Mouse (Mus musculus) embryonic facial prominence, embryonic 11.5 days (tissue): ENCODE data around the gene Smim1. TPM values are rescaled to one million over a fixed set of nuclear protein-coding genes. Genes with fewer than 3 reads are reported as not detected.

ENCODE experiments used
- ATAC-seq: fragments of 200-750 bp; cut with Nextera tagmentation; replicated peaks from 2 replicates; pipeline ENCODE4 v1.8.0; 2017; ENCODE audit warnings: low read depth; ENCODE audit not compliant: insufficient number of reproducible peaks, low FRiP score, low TSS enrichment
- DNase-seq: peaks from one replicate; pipeline ENCODE4 v3.0.0-alpha.2; 2015; ENCODE audit warnings: low spot score
- H3K27ac ChIP-seq: fragments of 300-500 bp; sonication (generic); replicated peaks from 2 replicates; pipeline ENCODE4 v1.5.1; 2014; ENCODE audit warnings: mild to moderate bottlenecking, low read depth, low read length, control low read depth
- H3K27me3 ChIP-seq: fragments of 300-500 bp; sonication (generic); 2 replicates; pipeline ENCODE4 v1.6.1; 2014; ENCODE audit warnings: mild to moderate bottlenecking, low read length, moderate library complexity, mixed read lengths; ENCODE audit not compliant: control insufficient read depth, insufficient read depth
- H3K36me3 ChIP-seq: fragments of 300-500 bp; sonication (generic); replicated peaks from 2 replicates; pipeline ENCODE4 v1.6.1; 2014; ENCODE audit warnings: low read depth, mild to moderate bottlenecking, low read length, moderate library complexity, mixed read lengths; ENCODE audit not compliant: control insufficient read depth, insufficient read depth
- H3K4me1 ChIP-seq: fragments of 300-500 bp; sonication (generic); 2 replicates; pipeline ENCODE4 v1.6.1; 2014; ENCODE audit warnings: low read length, mixed read lengths; ENCODE audit not compliant: control insufficient read depth, insufficient read depth
- H3K4me2 ChIP-seq: fragments of 300-500 bp; sonication (generic); 2 replicates; pipeline ENCODE4 v1.6.1; 2014; ENCODE audit warnings: low read depth, mild to moderate bottlenecking, control low read depth, low read length, moderate library complexity
- H3K4me3 ChIP-seq: fragments of 300-500 bp; sonication (generic); 2 replicates; pipeline ENCODE4 v1.5.1; 2014; ENCODE audit warnings: low read depth, low read length, control low read depth
- H3K9ac ChIP-seq: fragments of 300-500 bp; sonication (generic); replicated peaks from 2 replicates; pipeline ENCODE4 v1.6.1; 2014; ENCODE audit warnings: mild to moderate bottlenecking, control low read depth, low read length
- H3K9me3 ChIP-seq: fragments of 300-500 bp; sonication (generic); replicated peaks from 2 replicates; pipeline ENCODE4 v1.6.1; 2016; ENCODE audit warnings: mild to moderate bottlenecking, low read length, inconsistent platforms, mixed read lengths; ENCODE audit not compliant: control insufficient read depth
- WGBS: fragments of 180-500 bp; shearing (Covaris S2); extraction: QIAGEN DNeasy Blood & Tissue Kit; methylation state at CpG from one replicate; pipeline ENCODE4 v1.1.7; 2014; 5-methylcytosine and 5-hydroxymethylcytosine counted together
- polyA plus RNA-seq: library from polyadenylated mRNA; unstranded; fragments of >200 nt; fragmentation: Nextera tagmentation; extraction: Ambion mirVana; gene quantifications from 2 replicates; pipeline ENCODE4 v1.2.1, GENCODE M21; 2014

Gene Smim1
- polyA plus RNA-seq: 9.4 and 9.7 TPM in 2 replicates

DNA sequence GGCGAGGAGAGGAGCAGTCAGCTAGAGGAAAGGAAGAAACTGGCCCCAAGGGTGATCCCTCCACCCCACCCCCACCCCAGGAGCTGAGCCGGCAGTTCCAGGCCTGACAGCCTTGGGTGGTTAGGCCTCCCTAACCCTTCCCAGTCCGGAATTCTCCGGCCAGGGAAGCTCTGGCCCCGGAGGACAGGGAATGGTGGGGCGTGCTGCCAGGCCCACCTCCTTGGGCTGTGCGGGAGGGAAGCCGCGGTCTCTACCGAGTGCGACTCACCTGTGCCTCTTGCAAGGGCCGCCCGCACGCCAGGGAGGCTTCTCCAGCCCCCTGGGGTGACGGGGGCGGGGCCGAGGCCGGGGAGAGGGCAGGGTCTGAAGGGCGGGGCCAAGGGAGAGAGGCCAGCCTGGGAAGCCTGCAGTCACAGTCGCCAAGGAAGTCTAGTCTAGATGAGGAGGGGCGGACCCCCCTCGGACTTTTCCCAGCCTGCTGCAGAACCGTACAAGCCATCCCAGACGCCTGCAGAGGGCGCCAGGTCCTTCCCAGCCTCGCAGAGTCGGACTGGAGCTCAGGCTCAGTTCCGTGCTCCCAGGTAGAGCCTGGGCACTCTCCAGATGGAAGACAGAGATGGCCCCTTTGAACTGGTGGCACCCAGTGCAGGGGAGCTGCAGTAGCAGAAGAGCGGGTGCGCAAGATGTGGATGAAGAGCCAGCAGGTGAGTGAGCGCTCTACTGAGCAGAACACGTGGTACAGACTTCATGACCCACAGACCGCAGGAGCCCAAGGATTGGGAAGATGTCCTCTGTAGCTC is at the start of gene Smim1:
Gene Smim1, minus strand, starts transcription at position 590 of the 800 bp plus-strand sequence.
- Histone ChIP-seq H3K27me3 (peaks cover 8% of the 10 kb centered on the region), H3K4me3 (peak within 1 kb of the TSS; percentile 33), H3K9me3 (no peaks in the 10 kb centered on the region), H3K36me3 (no peaks in the 10 kb centered on the region), H3K4me2 (peak within 1 kb of the TSS; percentile 67), H3K9ac (peak within 1 kb of the TSS; percentile 46), H3K4me1 (peaks cover 4% of the 10 kb centered on the region; the same call in 1 of the 2 replicates), H3K27ac (no peak within 1 kb of the TSS)
- ATAC-seq (0 out of 2 replicates have a peak, but pooled peaks have one; percentile 25), DNase-seq (peak; percentile 70)
- 2% methylated on average over 33 of the region's 33 CpGs for WGBS

GRCm38 (mm10) chr4:154071941-154072340 is 45.9 kb upstream of the Smim1 start:
- Histone ChIP-seq H3K9me3 (no peaks in the 10 kb centered on the region), H3K4me1 (no peaks in the 10 kb centered on the region), H3K27ac (no peak overlapping the region), H3K4me2 (no peak overlapping the region), H3K9ac (no peak overlapping the region), H3K36me3 (no peaks in the 10 kb centered on the region), H3K4me3 (no peak overlapping the region), H3K27me3 (peaks cover 16% of the 10 kb centered on the region)
- 25% methylated on average over 10 of the region's 16 CpGs for WGBS
- peak; percentile 12 for DNase-seq
- no peak for ATAC-seq

DNA sequence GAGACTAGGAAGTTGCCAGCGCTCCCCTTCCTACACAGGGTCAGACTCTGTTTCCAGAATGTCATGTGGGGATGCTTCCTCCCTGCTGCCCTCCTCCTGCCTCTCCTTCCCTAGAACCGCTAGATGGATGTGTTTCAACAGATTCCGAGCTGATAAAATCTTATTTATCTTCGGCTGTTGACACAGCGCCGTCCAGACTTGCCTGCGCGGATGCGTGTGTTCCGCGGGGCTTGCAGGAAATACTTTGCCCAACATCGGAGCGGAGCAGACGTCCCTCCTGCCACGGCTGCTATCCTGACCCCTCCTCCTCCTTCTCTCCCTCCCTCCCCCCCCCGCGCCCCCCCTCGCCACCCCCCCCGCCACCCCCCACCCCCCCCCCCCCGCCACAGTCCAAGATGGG is 45.5 kb upstream of the Smim1 start:
- Histone ChIP-seq H3K27ac (no peak overlapping the region), H3K4me1 (no peaks in the 10 kb centered on the region), H3K27me3 (peaks cover 16% of the 10 kb centered on the region), H3K36me3 (no peaks in the 10 kb centered on the region), H3K9ac (no peak overlapping the region), H3K4me2 (no peak overlapping the region), H3K4me3 (no peak overlapping the region), H3K9me3 (no peaks in the 10 kb centered on the region)
- DNase-seq: peak; percentile 14
- ATAC-seq: no peak
- WGBS: 3% methylated on average over 15 of the region's 20 CpGs

DNA sequence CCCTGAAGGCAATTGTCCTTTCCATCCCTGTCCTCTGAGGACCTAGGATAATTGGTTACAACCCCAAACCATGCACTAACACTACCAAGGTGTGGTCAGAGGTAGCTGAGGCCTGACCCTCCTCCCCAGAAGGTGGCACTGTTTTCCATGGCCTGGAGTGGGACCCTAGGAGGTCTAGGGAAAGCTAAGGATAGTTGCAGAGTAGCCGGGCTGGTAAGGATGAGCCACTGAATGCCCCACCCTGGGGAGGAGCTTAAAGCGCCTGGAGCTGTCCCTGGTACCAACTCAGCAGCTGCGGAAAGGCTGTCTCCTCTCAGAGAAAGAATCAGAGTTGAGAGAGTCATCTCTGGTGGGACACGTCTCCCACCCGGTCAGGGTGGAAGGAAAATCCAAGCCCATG is 44.9 kb upstream of the Smim1 start:
- no peaks in the 10 kb centered on the region for H3K9me3 ChIP-seq
- H3K9ac ChIP-seq: no peak overlapping the region
- DNase-seq: peak; percentile 71
- H3K27ac ChIP-seq: no peak overlapping the region
- no peak overlapping the region for H3K4me3 ChIP-seq
- no peak overlapping the region for H3K4me2 ChIP-seq
- H3K4me1 ChIP-seq: no peaks in the 10 kb centered on the region
- 1% methylated on average over 5 of the region's 5 CpGs for WGBS
- peaks cover 16% of the 10 kb centered on the region for H3K27me3 ChIP-seq
- H3K36me3 ChIP-seq: no peaks in the 10 kb centered on the region
- peak; percentile 25; the same call in 1 of the 2 replicates for ATAC-seq

- H3K27me3 ChIP-seq: no peaks in the 10 kb centered on the region
- 65% methylated on average over 14 of the region's 14 CpGs for WGBS
- H3K4me3 ChIP-seq: no peak overlapping the region
- no peaks in the 10 kb centered on the region for H3K36me3 ChIP-seq
- H3K4me2 ChIP-seq: no peak overlapping the region
- no peaks in the 10 kb centered on the region for H3K9me3 ChIP-seq
- ATAC-seq: no peak; the same call in 1 of the 2 replicates
- no peak overlapping the region for H3K9ac ChIP-seq
- no peaks in the 10 kb centered on the region for H3K4me1 ChIP-seq
- DNase-seq: peak; percentile 69
- no peak overlapping the region for H3K27ac ChIP-seq
These were observed 39.1 kb upstream of the Smim1 start for GRCm38 (mm10) chr4:154064827-154065773.

DNA sequence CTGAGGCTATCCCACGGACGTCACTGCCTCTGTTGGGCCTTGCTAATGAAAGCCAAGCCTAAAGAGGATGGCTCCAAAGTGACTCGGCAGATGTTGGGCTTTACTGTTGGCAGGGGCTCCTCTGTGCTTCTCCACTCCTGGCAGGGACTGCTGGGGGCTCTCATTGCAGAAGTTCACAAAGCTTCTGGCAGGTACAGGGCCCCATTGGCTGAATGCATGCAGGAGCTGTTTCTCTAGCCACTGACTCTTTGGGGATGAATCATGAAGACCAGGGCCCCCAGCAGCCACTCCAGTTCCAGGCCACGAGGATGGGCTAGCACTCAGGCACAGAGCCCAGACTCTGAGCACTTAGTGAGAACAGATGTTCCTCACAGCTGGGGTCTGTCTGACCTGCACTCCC is 31.7 kb upstream of the Smim1 start:
- no peak overlapping the region for H3K4me2 ChIP-seq
- H3K27ac ChIP-seq: no peak overlapping the region
- 59% methylated on average over 4 of the region's 4 CpGs for WGBS
- H3K36me3 ChIP-seq: no peaks in the 10 kb centered on the region
- no peaks in the 10 kb centered on the region for H3K27me3 ChIP-seq
- DNase-seq (no peak), ATAC-seq (no peak)
- H3K4me3 ChIP-seq: no peak overlapping the region
- no peaks in the 10 kb centered on the region for H3K4me1 ChIP-seq
- no peak overlapping the region for H3K9ac ChIP-seq
- H3K9me3 ChIP-seq: no peaks in the 10 kb centered on the region

GRCm38 (mm10) chr4:154056661-154057060 is 30.6 kb upstream of the Smim1 start:
- WGBS: 57% methylated on average over 2 of the region's 2 CpGs
- ATAC-seq (no peak), DNase-seq (no peak)
- Histone ChIP-seq H3K9me3 (no peaks in the 10 kb centered on the region), H3K27me3 (no peaks in the 10 kb centered on the region), H3K4me1 (no peaks in the 10 kb centered on the region), H3K9ac (no peak overlapping the region), H3K36me3 (no peaks in the 10 kb centered on the region), H3K4me3 (no peak overlapping the region), H3K4me2 (no peak overlapping the region), H3K27ac (no peak overlapping the region)
